Mouse (Mus musculus) bone marrow, adult 2 months (tissue): ENCODE results near the gene Hbp1. TPM values are rescaled to one million over a fixed set of nuclear protein-coding genes. Genes with fewer than 3 reads are reported as not detected.

Experiments used
- H3K27ac ChIP-seq: fragments of 200-500 bp; 2 replicates; pipeline ENCODE4 v1.5.1; 2012; ENCODE audit warnings: low read depth, mild to moderate bottlenecking, control low read depth, inconsistent platforms, low read length; ENCODE audit not compliant: control insufficient read depth, poor library complexity, insufficient read depth
- H3K4me1 ChIP-seq: fragments of 200-500 bp; 2 replicates; pipeline ENCODE4 v1.6.1; 2011; ENCODE audit warnings: low read length; ENCODE audit not compliant: control insufficient read depth, insufficient read depth
- H3K4me3 ChIP-seq: fragments of 200-500 bp; replicated peaks from 2 replicates; pipeline ENCODE3; 2011; ENCODE audit warnings: mild to moderate bottlenecking, low read depth, low read length, control low read depth; ENCODE audit not compliant: control insufficient read depth
- CTCF ChIP-seq: fragments of 200-500 bp; IDR thresholded peaks from 2 replicates; pipeline ENCODE4 v1.5.1; 2011; ENCODE audit warnings: low read length, control low read depth; ENCODE audit not compliant: control insufficient read depth, insufficient read depth
- POLR2A ChIP-seq: fragments of 200-500 bp; IDR thresholded peaks from 2 replicates; pipeline ENCODE4 v1.6.1; 2011; ENCODE audit warnings: low read depth, mild to moderate bottlenecking, control low read depth, low read length, borderline replicate concordance; ENCODE audit not compliant: control insufficient read depth
- WGBS: fragments of 180-500 bp; shearing (Covaris S2); methylation state at CpG from one replicate; pipeline ENCODE4 v1.1.7; 2018; 5-methylcytosine and 5-hydroxymethylcytosine counted together
- polyA plus RNA-seq: library from polyadenylated mRNA; stranded (reverse); fragments of >200 nt; gene quantifications from 2 replicates; pipeline ENCODE4 v1.2.4, GENCODE M21; 2011; ENCODE audit warnings: low replicate concordance; ENCODE audit not compliant: missing spikeins, insufficient read depth, insufficient read length

Hbp1 gene
- polyA plus RNA-seq, 1 experiment, result 40.0 TPM

GRCm38 (mm10) chr12:31876775-31877174 lies 73.6 kb downstream of the Hbp1 start:
- H3K27ac ChIP-seq, result no peak overlapping the region
- no peaks in the 10 kb centered on the region for H3K4me1 ChIP-seq
- TF ChIP-seq POLR2A (no peak), CTCF (no peak)
- 87% methylated on average over 4 of the region's 4 CpGs for WGBS
- H3K4me3 ChIP-seq, result no peak overlapping the region

Other genes starting within 250 kb of the Hbp1 start
- not detected in 2 replicates for gene Gpr22, start 236.6 kb downstream of the Hbp1 start, polyA plus RNA-seq
- 97.6 and 124 TPM in 2 replicates for gene Prkar2b, start 110.8 kb upstream of the Hbp1 start, polyA plus RNA-seq